In genomic region chr15:102517631-102517975, GRCm38 (mm10) we compare ENCODE assay signal across 9 mouse cellular contexts. TPM values are rescaled to one million over a fixed set of nuclear protein-coding genes. Genes with fewer than 3 reads are reported as not detected.
A peak's percentile ranks its signal among the peaks of the same experiment; 100 is the strongest.
DNase-seq lines count a peak whose midpoint lies in the region; ATAC-seq and TF ChIP-seq lines count a peak whose summit lies in the region.
"Had no signal": no experiment of that assay in that cellular context is flagged by ENCODE, and none has a peak within 500 bp of the region (broad histone marks: within the 10 kb centered on the region; RNA-seq: fewer than 3 reads in every experiment).

No protein-coding gene starts in this region.

- TF ChIP-seq POLR2A in lung, adult 2 months (IDR thresholded peaks at IDR 0.05; ENCODE audit: borderline replicate concordance, extremely low read depth, low read depth, low read length): peak; percentile 82; the same call in 1 of the 2 replicates

- H3K4me1 ChIP-seq in lung, adult 2 months (ENCODE audit: control insufficient read depth, insufficient read depth, low read length): peaks cover 8% of the 10 kb centered on the region
- H3K4me1 ChIP-seq in embryonic facial prominence, embryonic 14.5 days (ENCODE audit: control insufficient read depth, insufficient read depth, low read length): peaks cover 18% of the 10 kb centered on the region
- H3K4me1 ChIP-seq in intestine, postnatal 0 days (replicated peaks; ENCODE audit: control insufficient read depth, insufficient read depth, low read length): no peaks in the 10 kb centered on the region
- H3K4me1 ChIP-seq in neural tube, embryonic 14.5 days (ENCODE audit: control insufficient read depth, insufficient read depth, low read length): peaks cover 23% of the 10 kb centered on the region

- peak overlapping the region; percentile 70 for H3K4me3 ChIP-seq in lung, adult 2 months (replicated peaks; ENCODE audit: extremely low read depth, low read depth, low read length)
- H3K4me3 ChIP-seq in embryonic facial prominence, embryonic 14.5 days (ENCODE audit: low read depth, low read length): peak overlapping the region; percentile 68
- H3K4me3 ChIP-seq in intestine, postnatal 0 days (ENCODE audit: low read depth, low read length): peak overlapping the region; percentile 65
- H3K4me3 ChIP-seq in neural tube, embryonic 14.5 days (ENCODE audit: low read depth, low read length): peak overlapping the region; percentile 53

- peak overlapping the region; percentile 73 for H3K9ac ChIP-seq in embryonic facial prominence, embryonic 14.5 days (ENCODE audit: low read depth, low read length)
- H3K9ac ChIP-seq in intestine, postnatal 0 days (ENCODE audit: low read depth, low read length): peak overlapping the region; percentile 5; the same call in 1 of the 2 replicates
- peak overlapping the region; percentile 73 for H3K9ac ChIP-seq in neural tube, embryonic 14.5 days (replicated peaks; ENCODE audit: low read depth, low read length)

- 1% methylated on average over 10 of the region's 10 CpGs for WGBS in lung, adult 2 months
- WGBS in embryonic facial prominence, embryonic 14.5 days: under 1% methylated on average over 9 of the region's 10 CpGs
- under 1% methylated on average over 10 of the region's 10 CpGs for WGBS in intestine, postnatal 0 days
- WGBS in neural tube, embryonic 14.5 days: under 1% methylated on average over 10 of the region's 10 CpGs

- DNase-seq in lung, adult 2 months: no peak
- DNase-seq in lung, postnatal 10 days: no peak
- no peak for DNase-seq in embryonic facial prominence, embryonic 14.5 days (ENCODE audit: low spot score)
- no peak for DNase-seq in retina, embryonic 14.5 days (ENCODE audit: low spot score)
- no peak for DNase-seq in layer of hippocampus, adult 9-10 months (ENCODE audit: low spot score)
- DNase-seq in kidney, adult 9 months: no peak

- no peak for TF ChIP-seq CTCF in lung, adult 2 months (IDR thresholded peaks at IDR 0.05; ENCODE audit: insufficient read depth, low read length)
- TF ChIP-seq CTCF in intestine, postnatal 0 days (IDR thresholded peaks at IDR 0.05; ENCODE audit: low read depth): no peak

- peak overlapping the region; percentile 67 for H3K4me2 ChIP-seq in embryonic facial prominence, embryonic 14.5 days (ENCODE audit: low read depth, low read length)
- H3K4me2 ChIP-seq in intestine, postnatal 0 days (replicated peaks; ENCODE audit: low read depth): peak overlapping the region; percentile 79
- H3K4me2 ChIP-seq in neural tube, embryonic 14.5 days (ENCODE audit: low read depth, low read length): peak overlapping the region; percentile 98

- peak overlapping the region; percentile 79 for H3K27ac ChIP-seq in embryonic facial prominence, embryonic 14.5 days (replicated peaks; ENCODE audit: low read depth, low read length)
- peak overlapping the region; percentile 46; the same call in 1 of the 2 replicates for H3K27ac ChIP-seq in intestine, postnatal 0 days (ENCODE audit: low read depth, low read length)
- peak overlapping the region; percentile 98 for H3K27ac ChIP-seq in neural tube, embryonic 14.5 days (ENCODE audit: low read depth, low read length)

- H3K27me3 ChIP-seq in embryonic facial prominence, embryonic 14.5 days (replicated peaks; ENCODE audit: control insufficient read depth, insufficient read depth, low read length): no peaks in the 10 kb centered on the region
- H3K27me3 ChIP-seq in intestine, postnatal 0 days (replicated peaks; ENCODE audit: control insufficient read depth, insufficient read depth, low read length): no peaks in the 10 kb centered on the region
- H3K27me3 ChIP-seq in neural tube, embryonic 14.5 days (ENCODE audit: control insufficient read depth, insufficient read depth, low read length): no peaks in the 10 kb centered on the region

- H3K36me3 ChIP-seq in embryonic facial prominence, embryonic 14.5 days (ENCODE audit: control insufficient read depth, insufficient read depth, low read length): peaks cover 22% of the 10 kb centered on the region
- H3K36me3 ChIP-seq in intestine, postnatal 0 days (ENCODE audit: control insufficient read depth, insufficient read depth): peaks cover 10% of the 10 kb centered on the region
- H3K36me3 ChIP-seq in neural tube, embryonic 14.5 days (ENCODE audit: control insufficient read depth, insufficient read depth, low read length): no peaks in the 10 kb centered on the region

- H3K9me3 ChIP-seq in embryonic facial prominence, embryonic 14.5 days (ENCODE audit: control insufficient read depth, low read length): no peaks in the 10 kb centered on the region
- no peaks in the 10 kb centered on the region for H3K9me3 ChIP-seq in intestine, postnatal 0 days (ENCODE audit: control insufficient read depth)
- no peaks in the 10 kb centered on the region for H3K9me3 ChIP-seq in neural tube, embryonic 14.5 days (ENCODE audit: control insufficient read depth, low read length)

- no peak for ATAC-seq in embryonic facial prominence, embryonic 14.5 days (ENCODE audit: low read depth)
- no peak for ATAC-seq in intestine, postnatal 0 days
- ATAC-seq in neural tube, embryonic 14.5 days (ENCODE audit: low read depth): no peak

RNA-seq across cellular contexts. Expression of gene Tarbp2, which starts 0.4 kb away (rescaled TPM):
- 51.7 and 61.1 TPM in 2 replicates for polyA plus RNA-seq in lung, adult 2 months (2012; rRNA removed)
- polyA plus RNA-seq in embryonic facial prominence, embryonic 14.5 days (2014; fragmentation: Nextera tagmentation; extraction: Ambion mirVana): 68.5 and 79.0 TPM in 2 replicates
- 50.2 and 50.4 TPM in 2 replicates for polyA plus RNA-seq in intestine, postnatal 0 days (2015; fragmentation: Nextera tagmentation; extraction: Ambion mirVana)
- polyA plus RNA-seq in neural tube, embryonic 14.5 days (2014; fragmentation: Nextera tagmentation; extraction: Ambion mirVana): 86.4 and 87.7 TPM in 2 replicates

RNA-seq across cellular contexts. Expression of gene Map3k12, which starts 0.7 kb away (rescaled TPM):
- polyA plus RNA-seq in lung, adult 2 months (2012; rRNA removed): 9.9 and 13.1 TPM in 2 replicates
- polyA plus RNA-seq in embryonic facial prominence, embryonic 14.5 days (2014; fragmentation: Nextera tagmentation; extraction: Ambion mirVana): 13.0 and 15.8 TPM in 2 replicates
- polyA plus RNA-seq in intestine, postnatal 0 days (2015; fragmentation: Nextera tagmentation; extraction: Ambion mirVana): 3.1 and 3.5 TPM in 2 replicates
- polyA plus RNA-seq in neural tube, embryonic 14.5 days (2014; fragmentation: Nextera tagmentation; extraction: Ambion mirVana): 44.8 and 48.8 TPM in 2 replicates

RNA-seq across cellular contexts. Expression of gene Npff, which starts 7.1 kb away (rescaled TPM):
- 8.8 and 11.0 TPM in 2 replicates for polyA plus RNA-seq in lung, adult 2 months (2012; rRNA removed)
- 2.0 and 2.2 TPM in 2 replicates for polyA plus RNA-seq in embryonic facial prominence, embryonic 14.5 days (2014; fragmentation: Nextera tagmentation; extraction: Ambion mirVana)
- 1.1 TPM in 2 replicates for polyA plus RNA-seq in intestine, postnatal 0 days (2015; fragmentation: Nextera tagmentation; extraction: Ambion mirVana)
- 16.0 and 23.9 TPM in 2 replicates for polyA plus RNA-seq in neural tube, embryonic 14.5 days (2014; fragmentation: Nextera tagmentation; extraction: Ambion mirVana)

RNA-seq across cellular contexts. Expression of gene Gm10337, which starts 14.1 kb away (rescaled TPM):
- not detected in 2 replicates for polyA plus RNA-seq in lung, adult 2 months (2012; rRNA removed)
- polyA plus RNA-seq in embryonic facial prominence, embryonic 14.5 days (2014; fragmentation: Nextera tagmentation; extraction: Ambion mirVana): 3.2 and 5.2 TPM in 2 replicates
- 3.5 TPM in 1 of 2 replicates, not detected in the other for polyA plus RNA-seq in intestine, postnatal 0 days (2015; fragmentation: Nextera tagmentation; extraction: Ambion mirVana)
- 8.5 TPM in 1 of 2 replicates, not detected in the other for polyA plus RNA-seq in neural tube, embryonic 14.5 days (2014; fragmentation: Nextera tagmentation; extraction: Ambion mirVana)
- polyA plus RNA-seq: adrenal gland, adult 2 months had no signal

RNA-seq across cellular contexts. Expression of gene Pcbp2, which starts 47.3 kb away (rescaled TPM):
- polyA plus RNA-seq in lung, adult 2 months (2012; rRNA removed): 378 and 395 TPM in 2 replicates
- 276 and 279 TPM in 2 replicates for polyA plus RNA-seq in embryonic facial prominence, embryonic 14.5 days (2014; fragmentation: Nextera tagmentation; extraction: Ambion mirVana)
- 109 and 115 TPM in 2 replicates for polyA plus RNA-seq in intestine, postnatal 0 days (2015; fragmentation: Nextera tagmentation; extraction: Ambion mirVana)
- 159 and 160 TPM in 2 replicates for polyA plus RNA-seq in neural tube, embryonic 14.5 days (2014; fragmentation: Nextera tagmentation; extraction: Ambion mirVana)

Comparison
In these comparisons a context has a peak if more than half of its experiments do, and no peak if none do; other contexts are left out.
1. H3K27ac ChIP-seq: peak in every context shown above with its lines; median percentile 98 in neural tube, embryonic 14.5 days; 79 in embryonic facial prominence, embryonic 14.5 days; 46 in intestine, postnatal 0 days.
2. H3K9ac ChIP-seq: peak in every context shown above with its lines; median percentile 73 in embryonic facial prominence, embryonic 14.5 days; 73 in neural tube, embryonic 14.5 days; 5 in intestine, postnatal 0 days.